Mouse (Mus musculus): ENCODE data around the gene Ifna4. TPM values are rescaled to one million over a fixed set of nuclear protein-coding genes. Genes with fewer than 3 reads are reported as not detected.
"Not testable (repeated sequence)": the region's sequence is repeated elsewhere in the genome, so short reads cannot be mapped to it uniquely, and the experiment has no call there.

Ifna4 gene
- polyA plus RNA-seq, 1 experiment: not detected

DNA sequence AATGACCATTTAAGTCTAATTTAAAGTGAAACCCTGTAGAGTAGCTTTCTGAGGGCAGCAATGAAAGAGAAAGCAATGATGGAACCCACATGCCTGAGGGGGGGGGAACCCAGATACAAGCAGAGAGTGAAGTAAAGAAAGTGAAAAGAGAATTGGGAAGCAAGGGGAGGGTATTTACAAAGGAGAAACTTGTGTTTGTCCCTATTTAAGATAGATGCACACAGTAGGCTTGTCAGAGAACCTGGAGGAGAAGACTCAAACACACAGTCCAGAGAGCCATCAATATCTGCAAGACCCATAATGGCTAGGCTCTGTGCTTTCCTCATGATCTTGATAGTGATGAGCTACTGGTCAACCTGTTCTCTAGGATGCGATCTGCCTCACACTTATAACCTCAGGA, 22.0 kb upstream of the Ifna4 start, which contains the start of gene Ifna11:
Gene Ifna11, plus strand, starts transcription at position 301 of the 400 bp plus-strand sequence.
- no peak within 1 kb of the TSS for H3K4me3 ChIP-seq (ENCODE audit: control insufficient read depth, low read depth, low read length)
- TF ChIP-seq CTCF (IDR thresholded peaks at IDR 0.05; ENCODE audit: control insufficient read depth, insufficient read depth, insufficient replicate concordance, low read depth, low read length): no peak
- TF ChIP-seq POLR2A (IDR thresholded peaks at IDR 0.05; ENCODE audit: control insufficient read depth, low read depth, low read length): no peak
- no peaks in the 10 kb centered on the region for H3K4me1 ChIP-seq (ENCODE audit: control insufficient read depth, insufficient read depth, low read length)
- no peaks in the 10 kb centered on the region for H3K36me3 ChIP-seq (ENCODE audit: control insufficient read depth, insufficient read depth, low read length)
- H3K27me3 ChIP-seq (ENCODE audit: control insufficient read depth, insufficient read depth, low read length): no peaks in the 10 kb centered on the region
- H3K27ac ChIP-seq (ENCODE audit: control insufficient read depth, insufficient read depth, low read depth, low read length): no peak within 1 kb of the TSS

- Histone ChIP-seq H3K4me3 (ENCODE audit: control insufficient read depth, low read depth, low read length) (no peak overlapping the region), H3K27me3 (ENCODE audit: control insufficient read depth, insufficient read depth, low read length) (no peaks in the 10 kb centered on the region), H3K36me3 (ENCODE audit: control insufficient read depth, insufficient read depth, low read length) (no peaks in the 10 kb centered on the region), H3K4me1 (ENCODE audit: control insufficient read depth, insufficient read depth, low read length) (no peaks in the 10 kb centered on the region), H3K27ac (ENCODE audit: control insufficient read depth, insufficient read depth, low read depth, low read length) (no peak overlapping the region)
- TF ChIP-seq CTCF (IDR thresholded peaks at IDR 0.05; ENCODE audit: control insufficient read depth, insufficient read depth, insufficient replicate concordance, low read depth, low read length) (no peak), POLR2A (IDR thresholded peaks at IDR 0.05; ENCODE audit: control insufficient read depth, low read depth, low read length) (no peak)
Measured at GRCm38 (mm10) chr4:88822995-88823394, 18.7 kb upstream of the Ifna4 start.

- not testable (repeated sequence) for H3K36me3 ChIP-seq (ENCODE audit: control insufficient read depth, insufficient read depth, low read length); H3K27me3 ChIP-seq (ENCODE audit: control insufficient read depth, insufficient read depth, low read length); H3K4me1 ChIP-seq (ENCODE audit: control insufficient read depth, insufficient read depth, low read length); H3K4me3 ChIP-seq (ENCODE audit: control insufficient read depth, low read depth, low read length); H3K27ac ChIP-seq (ENCODE audit: control insufficient read depth, insufficient read depth, low read depth, low read length)
Measured at GRCm38 (mm10) chr4:88827116-88827515, 14.5 kb upstream of the Ifna4 start, which contains the start of gene Ifna6. TSS of gene Ifna6 (plus strand) at chr4:88827416.

GRCm38 (mm10) chr4:88830523-88830922, 11.1 kb upstream of the Ifna4 start:
- H3K4me1 ChIP-seq (ENCODE audit: control insufficient read depth, insufficient read depth, low read length): no peaks in the 10 kb centered on the region
- no peak overlapping the region for H3K27ac ChIP-seq (ENCODE audit: control insufficient read depth, insufficient read depth, low read depth, low read length)
- H3K27me3 ChIP-seq (ENCODE audit: control insufficient read depth, insufficient read depth, low read length): no peaks in the 10 kb centered on the region
- TF ChIP-seq POLR2A (IDR thresholded peaks at IDR 0.05; ENCODE audit: control insufficient read depth, low read depth, low read length): no peak
- TF ChIP-seq CTCF (IDR thresholded peaks at IDR 0.05; ENCODE audit: control insufficient read depth, insufficient read depth, insufficient replicate concordance, low read depth, low read length): no peak
- no peaks in the 10 kb centered on the region for H3K36me3 ChIP-seq (ENCODE audit: control insufficient read depth, insufficient read depth, low read length)
- H3K4me3 ChIP-seq (ENCODE audit: control insufficient read depth, low read depth, low read length): no peak overlapping the region

DNA sequence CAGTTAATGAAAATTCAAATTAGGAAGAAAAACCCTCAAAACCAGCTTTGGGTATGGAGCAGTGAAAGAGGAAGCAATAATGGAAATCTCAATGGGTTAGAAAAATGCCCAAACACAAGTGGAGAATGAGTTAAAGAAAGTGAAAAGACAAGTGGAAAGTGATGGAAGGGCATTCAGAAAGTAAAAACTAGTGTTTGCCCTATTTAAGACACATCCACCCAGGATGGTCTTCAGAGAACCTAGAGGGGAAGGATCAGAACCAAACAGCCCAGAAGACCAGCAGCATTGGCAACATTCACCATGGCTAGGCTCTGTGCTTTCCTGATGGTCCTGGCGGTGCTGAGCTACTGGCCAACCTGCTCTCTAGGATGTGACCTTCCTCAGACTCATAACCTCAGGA, 6.4 kb upstream of the Ifna4 start, which contains the start of gene Ifna5:
Gene Ifna5, plus strand, starts transcription at position 301 of the 400 bp plus-strand sequence.
- H3K36me3 ChIP-seq (ENCODE audit: control insufficient read depth, insufficient read depth, low read length); H3K27me3 ChIP-seq (ENCODE audit: control insufficient read depth, insufficient read depth, low read length); H3K27ac ChIP-seq (ENCODE audit: control insufficient read depth, insufficient read depth, low read depth, low read length); H3K4me3 ChIP-seq (ENCODE audit: control insufficient read depth, low read depth, low read length); H3K4me1 ChIP-seq (ENCODE audit: control insufficient read depth, insufficient read depth, low read length): not testable (repeated sequence)

DNA sequence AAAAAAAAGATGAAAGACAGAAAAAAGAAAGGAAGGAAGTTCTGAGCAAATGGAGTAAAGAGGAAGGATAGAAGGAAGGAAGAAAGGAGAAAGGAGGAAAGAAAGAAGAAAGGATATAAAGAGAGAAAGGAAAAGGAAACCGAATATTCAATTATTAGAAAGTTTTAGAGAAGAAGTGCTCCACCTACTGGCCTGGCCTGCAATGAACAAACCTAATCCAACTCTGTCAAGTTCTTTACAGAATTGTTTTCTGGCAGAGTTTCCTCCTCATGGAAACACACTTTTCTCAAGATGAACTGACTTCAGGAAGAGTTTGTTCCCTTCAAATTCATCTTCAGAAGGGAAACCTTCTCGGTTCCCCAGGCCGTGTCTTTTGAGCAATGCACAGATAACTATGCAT, 2.8 kb upstream of the Ifna4 start:
- Histone ChIP-seq H3K4me3 (ENCODE audit: control insufficient read depth, low read depth, low read length) (no peak overlapping the region), H3K4me1 (ENCODE audit: control insufficient read depth, insufficient read depth, low read length) (no peaks in the 10 kb centered on the region), H3K27me3 (ENCODE audit: control insufficient read depth, insufficient read depth, low read length) (no peaks in the 10 kb centered on the region), H3K36me3 (ENCODE audit: control insufficient read depth, insufficient read depth, low read length) (no peaks in the 10 kb centered on the region), H3K27ac (ENCODE audit: control insufficient read depth, insufficient read depth, low read depth, low read length) (no peak overlapping the region)
- TF ChIP-seq CTCF (IDR thresholded peaks at IDR 0.05; ENCODE audit: control insufficient read depth, insufficient read depth, insufficient replicate concordance, low read depth, low read length) (no peak), POLR2A (IDR thresholded peaks at IDR 0.05; ENCODE audit: control insufficient read depth, low read depth, low read length) (no peak)

GRCm38 (mm10) chr4:88840058-88840457, 1.6 kb upstream of the Ifna4 start:
- Histone ChIP-seq H3K4me1 (ENCODE audit: control insufficient read depth, insufficient read depth, low read length) (no peaks in the 10 kb centered on the region), H3K36me3 (ENCODE audit: control insufficient read depth, insufficient read depth, low read length) (no peaks in the 10 kb centered on the region), H3K27ac (ENCODE audit: control insufficient read depth, insufficient read depth, low read depth, low read length) (no peak overlapping the region)

DNA sequence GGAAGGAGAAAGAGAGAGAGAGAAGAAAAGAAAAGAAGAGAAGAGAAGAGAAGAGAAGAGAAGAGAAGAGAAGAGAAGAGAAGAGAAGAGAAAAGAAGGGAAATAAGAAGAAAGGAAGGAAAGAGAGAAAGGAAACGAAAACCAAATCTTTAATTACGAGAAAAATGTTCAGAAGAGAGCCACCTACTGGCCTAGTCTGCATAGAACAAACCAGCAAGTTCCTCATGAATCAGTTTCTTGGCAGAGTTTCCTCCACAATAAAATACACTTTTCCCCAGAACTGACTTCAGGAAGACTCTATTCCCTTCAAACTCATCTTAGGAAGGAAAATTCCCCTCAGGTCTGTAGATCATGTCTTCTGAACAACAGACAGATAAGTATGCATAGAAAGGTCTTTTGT, 3.7 kb downstream of the Ifna4 start:
- Histone ChIP-seq H3K36me3 (ENCODE audit: control insufficient read depth, insufficient read depth, low read length) (no peaks in the 10 kb centered on the region), H3K27me3 (ENCODE audit: control insufficient read depth, insufficient read depth, low read length) (no peaks in the 10 kb centered on the region), H3K27ac (ENCODE audit: control insufficient read depth, insufficient read depth, low read depth, low read length) (no peak overlapping the region), H3K4me3 (ENCODE audit: control insufficient read depth, low read depth, low read length) (no peak overlapping the region), H3K4me1 (ENCODE audit: control insufficient read depth, insufficient read depth, low read length) (no peaks in the 10 kb centered on the region)
- TF ChIP-seq POLR2A (IDR thresholded peaks at IDR 0.05; ENCODE audit: control insufficient read depth, low read depth, low read length) (no peak), CTCF (IDR thresholded peaks at IDR 0.05; ENCODE audit: control insufficient read depth, insufficient read depth, insufficient replicate concordance, low read depth, low read length) (no peak)

More at GRCm38 (mm10) chr4:88840058-88840457, 1.6 kb upstream of the Ifna4 start:
- Histone ChIP-seq H3K27me3 (ENCODE audit: control insufficient read depth, insufficient read depth, low read length) (no peaks in the 10 kb centered on the region), H3K4me3 (ENCODE audit: control insufficient read depth, low read depth, low read length) (no peak overlapping the region)
- TF ChIP-seq CTCF (IDR thresholded peaks at IDR 0.05; ENCODE audit: control insufficient read depth, insufficient read depth, insufficient replicate concordance, low read depth, low read length) (no peak), POLR2A (IDR thresholded peaks at IDR 0.05; ENCODE audit: control insufficient read depth, low read depth, low read length) (no peak)

All from testis, adult 2 months (tissue).